Mouse (Mus musculus) T-helper 2 cell (primary cell): ENCODE measurements at regions not wholly inside any gene's neighbourhood (a gene's known extent, or its start where the extent isn't known, plus 50 kb on each side); places are given as distances from the start of the nearest gene placed in this dataset.

Experiments
- in situ Hi-C: fragments of 300-600 bp; cut with MboI, MseI; formaldehyde crosslinking; loops from one replicate; pipeline ENCODE4 v1.15.1; 2025; ENCODE audit warnings: high pct_unique_total_duplicates

GRCm38 (mm10) chr12:78094471-78094870 lies 99.6 kb upstream of the Gm6657 start:
- in situ Hi-C loops = no loop called here

DNA sequence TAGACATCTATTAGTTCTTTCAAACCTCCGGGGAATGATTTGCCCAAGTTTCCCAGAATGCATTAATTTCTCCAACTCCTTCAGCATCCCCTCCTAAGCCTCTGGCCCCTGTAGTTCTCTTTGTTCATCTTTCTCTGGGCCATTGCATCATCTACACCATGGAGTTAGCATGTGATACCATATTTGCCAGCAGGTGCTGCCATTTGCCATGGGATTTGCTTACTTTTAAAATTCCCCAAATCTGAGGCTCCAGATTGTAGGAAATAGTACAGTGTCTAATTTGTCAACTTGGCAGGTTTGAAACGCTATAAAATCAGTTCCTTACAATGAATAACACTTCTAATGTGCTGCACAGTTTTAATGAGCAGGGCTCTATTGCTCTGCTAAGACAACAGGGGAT lies 98.7 kb upstream of the Gm6657 start:
- in situ Hi-C loops = no loop called here

- in situ Hi-C loops = no loop called here
These were observed 98.1 kb upstream of the Gm6657 start for GRCm38 (mm10) chr12:78095916-78096315.

DNA sequence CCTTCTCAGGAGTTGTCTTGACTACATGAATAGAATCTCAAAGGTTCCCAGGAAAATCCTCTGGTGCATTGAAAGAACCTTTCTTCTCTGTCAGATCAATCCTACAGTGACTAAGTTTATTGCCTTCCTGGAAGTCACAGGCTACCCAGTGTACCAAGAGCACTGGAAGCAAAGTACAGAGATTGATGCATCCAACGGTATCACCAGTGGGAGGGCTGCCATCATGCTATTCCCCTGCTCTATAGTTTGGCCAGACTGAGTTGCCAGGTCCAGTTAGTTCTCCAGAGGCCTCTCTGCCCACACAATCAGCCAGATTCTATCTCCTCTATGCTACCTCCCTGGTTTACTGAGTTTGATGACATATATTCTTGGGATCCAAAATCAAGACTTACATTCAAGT lies 96.9 kb upstream of the Gm6657 start:
- in situ Hi-C loops = no loop called here

DNA sequence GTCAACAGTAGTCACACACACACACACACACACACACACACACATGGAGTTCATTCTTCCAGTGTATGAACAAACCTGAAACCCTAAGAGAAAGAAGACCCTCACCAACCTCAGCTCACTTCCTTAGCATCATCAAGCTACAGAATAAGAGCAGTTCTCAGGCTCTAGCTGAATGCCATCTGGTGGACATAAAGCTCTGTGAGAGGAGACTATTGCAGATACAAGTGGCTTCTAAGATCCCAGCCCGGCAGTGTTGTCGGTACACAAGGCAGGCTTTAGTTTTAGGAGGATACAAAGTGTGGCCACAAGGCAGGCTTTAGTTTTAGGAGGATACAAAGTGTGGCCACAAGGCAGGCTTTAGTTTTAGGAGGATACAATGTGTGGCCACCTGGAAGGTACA lies 96.3 kb upstream of the Gm6657 start:
- in situ Hi-C loops = no loop called here

DNA sequence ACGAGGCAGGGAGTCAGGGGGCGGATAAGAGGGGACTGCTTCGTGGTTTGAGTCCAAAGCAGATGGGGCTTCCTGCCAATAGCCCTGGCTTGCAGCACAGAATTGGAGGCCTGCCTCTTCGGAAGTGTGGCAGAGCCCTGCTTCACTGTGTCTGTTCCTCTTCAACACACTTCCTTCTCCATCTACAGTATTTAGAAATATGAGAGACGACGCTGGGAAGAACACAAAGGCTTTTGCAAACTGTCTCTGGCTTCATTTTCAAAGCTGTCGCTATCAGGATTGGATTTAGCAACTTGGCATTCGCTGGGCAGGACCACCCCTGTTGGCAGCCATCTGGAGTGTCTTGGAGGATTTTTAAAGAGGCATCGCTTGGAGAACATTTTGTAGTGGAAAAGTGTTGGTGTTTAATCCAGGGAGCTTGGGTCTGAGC lies 95.3 kb upstream of the Gm6657 start:
- in situ Hi-C loops = no loop called here

DNA sequence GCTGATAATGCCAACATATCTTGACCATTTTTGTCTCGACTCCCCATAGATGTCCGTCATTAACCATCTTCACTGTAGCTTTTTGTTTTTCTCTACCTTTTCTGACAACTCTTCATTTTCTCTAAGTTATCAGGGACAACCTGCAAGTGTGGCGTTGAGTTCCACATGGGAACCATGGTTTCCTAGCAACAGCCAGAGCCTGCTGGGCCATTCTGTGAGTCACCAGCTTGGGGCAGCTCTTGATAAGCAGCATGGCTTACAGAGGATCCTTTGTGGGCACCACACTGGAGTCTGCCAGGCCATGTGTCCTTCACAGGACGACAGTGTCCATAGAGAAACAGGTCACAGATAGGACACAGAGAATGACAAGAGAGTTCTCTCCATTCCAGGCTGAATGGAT lies 94.3 kb upstream of the Gm6657 start:
- in situ Hi-C loops = no loop called here

DNA sequence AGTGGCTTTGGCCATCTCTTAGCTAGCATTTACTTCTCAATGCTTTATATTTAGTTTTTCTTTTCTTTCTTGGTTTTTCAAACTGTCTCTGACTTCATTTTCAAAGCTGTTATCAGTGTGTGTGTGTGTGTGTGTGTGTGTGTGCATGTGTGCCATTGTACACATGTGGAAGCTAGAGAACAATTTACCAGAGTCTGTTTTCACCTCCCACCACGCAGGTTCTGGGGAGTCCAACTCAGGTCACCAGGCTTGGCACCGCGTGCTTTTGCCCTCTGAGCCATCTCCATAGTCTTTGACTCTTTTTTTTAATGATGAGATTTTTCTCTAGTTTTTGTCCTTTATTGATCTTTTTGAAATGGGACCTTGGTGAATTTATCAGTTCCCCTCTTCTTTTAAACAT lies 93.3 kb upstream of the Gm6657 start:
- in situ Hi-C loops = no loop called here

GRCm38 (mm10) chr12:78109931-78110330 lies 84.1 kb upstream of the Gm6657 start:
- in situ Hi-C loops = no loop called here

- in situ Hi-C loops = no loop called here
These were observed 75.9 kb upstream of the Gm6657 start for GRCm38 (mm10) chr12:78118131-78118530.

- in situ Hi-C loops = no loop called here
These were observed 74.8 kb upstream of the Gm6657 start for GRCm38 (mm10) chr12:78119246-78119645.

DNA sequence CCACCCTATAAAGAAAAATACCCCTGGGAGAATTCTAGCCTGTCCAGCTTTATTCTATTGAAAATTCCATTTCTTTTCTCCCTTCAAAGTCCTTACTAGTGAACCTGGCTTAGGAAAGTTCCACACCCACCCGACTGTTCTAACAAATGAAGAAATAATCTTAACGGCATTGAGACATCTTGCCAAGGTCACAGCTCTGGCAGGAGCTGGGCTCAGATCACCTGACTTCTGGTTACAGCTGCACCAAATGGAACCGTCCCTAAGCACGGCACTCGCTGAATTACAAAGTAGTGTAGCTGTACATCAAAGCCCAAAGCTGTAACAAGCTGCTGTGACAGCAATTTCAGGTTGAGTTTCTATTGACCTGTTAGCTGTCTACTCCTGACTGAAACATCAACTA lies 74.2 kb upstream of the Gm6657 start:
- in situ Hi-C loops = no loop called here

GRCm38 (mm10) chr12:78129130-78129845 lies 64.8 kb upstream of the Gm6657 start:
- in situ Hi-C loops = no loop called here

- in situ Hi-C loops = no loop called here
These were observed 61.8 kb upstream of the Gm6657 start for GRCm38 (mm10) chr12:78132016-78132797.

- in situ Hi-C loops = no loop called here
These were observed 60.7 kb upstream of the Gm6657 start for GRCm38 (mm10) chr12:78133341-78133740.

DNA sequence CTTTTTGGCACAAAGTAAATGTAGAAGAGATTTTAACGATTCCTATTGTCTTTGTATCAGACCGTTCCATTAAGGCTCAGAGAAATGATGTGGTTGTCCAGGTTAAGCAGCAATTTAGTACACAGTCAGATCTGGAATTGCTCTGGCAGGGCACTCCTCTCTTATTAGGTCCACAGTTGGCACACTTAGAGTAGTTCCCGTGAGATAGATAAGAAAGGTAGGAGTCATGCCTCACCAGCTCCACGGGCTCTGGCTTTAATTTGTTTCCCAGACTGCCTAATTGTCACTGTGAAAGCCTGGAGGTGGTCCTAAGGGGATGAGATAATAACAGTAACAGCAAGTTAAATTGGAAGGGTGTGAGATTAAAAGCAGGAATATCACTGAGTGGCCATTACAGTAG lies 60.1 kb upstream of the Gm6657 start:
- in situ Hi-C loops = no loop called here

- in situ Hi-C loops = no loop called here
These were observed 56.8 kb upstream of the Gm6657 start for GRCm38 (mm10) chr12:78137196-78137595.

DNA sequence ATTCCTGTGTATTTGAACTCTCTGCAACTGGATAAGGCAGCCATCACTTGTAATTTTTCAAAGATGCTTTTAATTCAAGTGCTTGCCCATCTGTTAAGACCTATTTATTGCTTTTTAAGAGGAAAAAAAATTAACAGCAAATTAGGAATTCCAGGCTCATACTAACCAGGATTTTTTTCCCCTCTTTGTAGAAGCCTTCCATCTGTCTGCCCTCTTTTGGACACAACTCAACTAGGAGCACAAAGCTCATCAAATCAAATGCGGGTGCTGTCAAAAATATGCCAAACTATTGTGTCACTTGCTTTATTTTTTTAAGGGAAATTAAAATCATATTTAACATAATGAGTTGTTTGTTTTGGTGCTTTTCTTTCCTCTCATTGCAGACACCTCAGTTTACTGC lies 55.6 kb upstream of the Gm6657 start:
- in situ Hi-C loops = no loop called here
